Mouse (Mus musculus) ES-Bruce4 (cell line): ENCODE measurements around the gene Pknox2. TPM values are rescaled to one million over a fixed set of nuclear protein-coding genes. Genes with fewer than 3 reads are reported as not detected.

Experiments
- H3K27ac ChIP-seq: 2 replicates; pipeline ENCODE4 v1.5.1; 2012; ENCODE audit warnings: low read length, inconsistent platforms; ENCODE audit not compliant: insufficient read depth
- H3K27me3 ChIP-seq: 2 replicates; pipeline ENCODE4 v1.6.1; 2012; ENCODE audit warnings: mild to moderate bottlenecking, low read length, inconsistent platforms; ENCODE audit not compliant: control insufficient read depth, poor library complexity, insufficient read depth, severe bottlenecking
- H3K36me3 ChIP-seq: 2 replicates; pipeline ENCODE4 v1.6.1; 2012; ENCODE audit warnings: inconsistent platforms, mild to moderate bottlenecking, low read length, moderate library complexity; ENCODE audit not compliant: control insufficient read depth, poor library complexity, insufficient read depth, severe bottlenecking
- H3K4me1 ChIP-seq: one replicate; pipeline ENCODE4 v1.8.1; 2011; ENCODE audit warnings: low read length; ENCODE audit not compliant: control insufficient read depth, insufficient read depth
- H3K4me3 ChIP-seq: 2 replicates; pipeline ENCODE4 v1.5.1; 2011; ENCODE audit warnings: low read depth, mild to moderate bottlenecking, low read length
- H3K9ac ChIP-seq: 2 replicates; pipeline ENCODE4 v1.6.1; 2012; ENCODE audit warnings: low read depth, mild to moderate bottlenecking, inconsistent platforms; ENCODE audit not compliant: poor library complexity, severe bottlenecking
- H3K9me3 ChIP-seq: replicated peaks from 2 replicates; pipeline ENCODE4 v1.6.1; 2012; ENCODE audit warnings: mild to moderate bottlenecking, low read length, inconsistent platforms; ENCODE audit not compliant: control insufficient read depth, poor library complexity, insufficient read depth, severe bottlenecking
- CTCF ChIP-seq: IDR thresholded peaks from one replicate; pipeline ENCODE4 v1.8.1; 2011; ENCODE audit warnings: low read depth, low read length
- EP300 ChIP-seq: IDR thresholded peaks from 2 replicates; pipeline ENCODE4 v1.6.1; 2011; ENCODE audit warnings: low read depth, low read length; ENCODE audit not compliant: insufficient read depth
- POLR2A ChIP-seq: IDR thresholded peaks from one replicate; pipeline ENCODE4 v1.8.1; 2011; ENCODE audit warnings: low read length; ENCODE audit not compliant: insufficient read depth
- polyA plus RNA-seq: library from polyadenylated mRNA; stranded (reverse); fragments of >200 nt; gene quantifications from 2 replicates; pipeline ENCODE4 v1.2.4, GENCODE M21; 2011; ENCODE audit warnings: low read depth; ENCODE audit not compliant: missing spikeins, insufficient read depth, insufficient read length

Gene Pknox2
- polyA plus RNA-seq, 1 experiment, result 12.3 TPM

DNA sequence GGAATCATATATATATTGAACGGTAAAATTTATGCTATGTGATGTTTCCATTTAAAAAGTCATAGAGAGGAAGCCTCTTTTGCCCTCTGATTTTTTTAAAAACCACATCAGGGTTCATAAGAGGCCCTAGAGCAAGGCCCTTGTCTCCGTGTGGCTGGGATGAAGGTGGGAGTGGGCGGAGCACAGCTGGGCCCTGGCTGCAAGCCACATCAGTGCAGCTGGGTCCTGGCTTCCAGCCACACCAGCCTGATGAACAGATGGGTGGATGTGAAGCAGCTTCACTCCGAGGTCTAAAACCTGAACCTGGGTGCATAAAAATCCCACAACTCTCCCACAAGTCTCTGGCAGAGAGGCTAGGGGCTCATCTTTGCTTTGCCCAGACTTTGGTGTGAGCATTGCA, 241.8 kb downstream of the Pknox2 start:
- Histone ChIP-seq H3K9ac (no peak overlapping the region), H3K4me3 (no peak overlapping the region), H3K36me3 (no peaks in the 10 kb centered on the region), H3K27me3 (no peaks in the 10 kb centered on the region), H3K9me3 (peaks cover 10% of the 10 kb centered on the region), H3K27ac (no peak overlapping the region), H3K4me1 (no peaks in the 10 kb centered on the region)
- no peak for TF ChIP-seq POLR2A

DNA sequence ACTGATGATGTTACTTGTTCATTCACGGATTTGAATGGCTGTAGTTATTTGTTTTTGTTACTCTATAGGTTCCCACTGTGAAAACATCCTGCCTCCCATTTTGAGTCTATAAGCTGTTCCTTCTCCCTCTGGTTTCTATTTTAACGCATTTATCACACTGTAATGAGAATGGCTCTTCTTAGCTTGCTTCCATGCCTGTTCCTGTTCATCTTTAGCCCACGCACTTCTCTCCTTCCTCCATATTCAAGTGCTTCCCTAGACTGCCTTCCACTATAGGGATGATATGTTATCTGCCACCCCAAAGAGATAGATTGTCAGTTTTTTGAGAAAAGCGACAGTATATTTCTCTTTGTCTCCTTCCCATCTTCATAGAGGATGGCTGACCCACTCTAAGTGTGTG, 246.7 kb downstream of the Pknox2 start:
- no peak overlapping the region for H3K4me3 ChIP-seq
- H3K27ac ChIP-seq, result no peak overlapping the region
- H3K9ac ChIP-seq, result no peak overlapping the region
- H3K4me1 ChIP-seq, result no peaks in the 10 kb centered on the region
- H3K27me3 ChIP-seq, result no peaks in the 10 kb centered on the region
- no peak for TF ChIP-seq POLR2A
- no peak for TF ChIP-seq EP300
- no peak for TF ChIP-seq CTCF
- H3K36me3 ChIP-seq, result no peaks in the 10 kb centered on the region
- peaks cover 14% of the 10 kb centered on the region for H3K9me3 ChIP-seq

DNA sequence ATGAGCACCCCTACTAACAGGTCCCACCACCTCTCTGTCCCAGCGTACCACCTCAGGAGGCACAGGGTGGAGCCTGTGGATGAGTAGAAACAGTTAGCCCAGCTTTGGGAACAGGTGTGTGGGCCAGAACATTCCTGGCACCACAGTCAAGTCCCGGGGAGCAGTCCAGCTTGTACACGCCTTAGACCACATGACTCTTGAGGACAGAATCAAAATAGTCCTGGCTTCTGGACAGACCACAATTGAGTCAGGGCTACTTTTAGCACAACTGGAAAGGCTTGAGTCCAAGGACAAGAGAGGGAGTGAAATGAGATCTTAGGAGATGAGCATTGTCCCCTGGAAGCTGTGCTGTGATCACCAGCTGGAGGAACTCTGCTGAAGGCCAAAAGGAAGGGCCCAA, 248.6 kb downstream of the Pknox2 start:
- Histone ChIP-seq H3K4me3 (no peak overlapping the region), H3K36me3 (no peaks in the 10 kb centered on the region)

DNA sequence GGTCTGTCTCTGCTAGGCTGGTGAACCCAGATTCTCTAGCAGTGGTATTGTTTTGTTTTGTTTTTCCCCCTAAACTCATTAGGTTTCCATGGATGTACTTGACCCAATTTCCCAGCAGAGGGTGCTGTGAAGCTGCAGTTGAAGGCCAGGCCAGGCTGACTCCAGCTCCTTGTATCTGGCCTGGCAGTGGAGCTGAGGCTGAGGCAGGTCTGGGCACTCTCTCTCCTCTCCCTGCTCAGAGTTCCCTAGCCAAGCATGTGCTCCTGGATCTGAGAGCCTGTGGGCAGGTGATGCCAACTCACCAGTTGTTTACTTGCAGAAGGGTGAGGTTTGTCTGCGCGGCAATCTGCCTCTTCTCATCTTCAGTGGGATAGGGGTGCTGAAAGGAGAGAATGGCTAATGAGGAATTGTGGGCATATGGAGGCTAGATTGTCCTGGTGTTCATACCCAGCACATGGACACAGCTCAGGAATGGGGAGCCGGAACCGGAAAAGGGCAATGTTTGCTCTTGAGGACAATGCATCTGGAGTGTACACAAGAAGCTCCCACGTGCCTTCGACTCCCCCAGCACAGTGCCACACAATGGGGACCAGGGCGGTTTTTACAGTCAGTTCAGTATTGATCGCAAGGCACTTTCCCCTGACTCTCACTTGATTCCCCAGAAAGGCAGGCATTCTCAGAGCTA, 252.1 kb downstream of the Pknox2 start:
- no peaks in the 10 kb centered on the region for H3K36me3 ChIP-seq

More for the DNA sequence above, 248.6 kb downstream of the Pknox2 start:
- no peaks in the 10 kb centered on the region for H3K27me3 ChIP-seq
- no peak overlapping the region for H3K27ac ChIP-seq
- no peaks in the 10 kb centered on the region for H3K4me1 ChIP-seq
- H3K9me3 ChIP-seq, result peaks cover 14% of the 10 kb centered on the region
- TF ChIP-seq EP300, result no peak
- TF ChIP-seq CTCF, result no peak
- TF ChIP-seq POLR2A, result no peak
- H3K9ac ChIP-seq, result no peak overlapping the region

DNA sequence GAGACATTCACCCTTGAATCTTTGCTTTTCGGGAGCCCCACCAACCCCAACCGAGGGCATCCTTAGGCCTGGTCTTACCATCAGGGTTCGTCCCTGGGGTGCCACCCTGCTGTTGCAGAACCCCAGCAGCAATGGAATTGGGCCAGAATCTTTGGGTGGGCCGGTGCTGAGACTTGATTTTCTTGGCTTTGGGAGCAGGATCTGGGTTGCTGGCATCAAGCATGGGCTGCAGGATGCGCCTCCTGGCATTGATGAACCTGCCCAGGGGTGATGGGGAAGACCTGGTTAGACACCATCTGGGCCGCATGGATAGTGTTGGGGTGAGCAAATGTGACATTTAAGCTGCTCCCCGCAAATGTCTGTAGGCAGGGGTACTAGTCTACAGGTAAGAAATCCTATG, 253.0 kb downstream of the Pknox2 start:
- Histone ChIP-seq H3K36me3 (no peaks in the 10 kb centered on the region), H3K4me3 (no peak overlapping the region), H3K4me1 (no peaks in the 10 kb centered on the region), H3K9me3 (no peaks in the 10 kb centered on the region), H3K27me3 (no peaks in the 10 kb centered on the region), H3K27ac (no peak overlapping the region), H3K9ac (no peak overlapping the region)
- no peak for TF ChIP-seq POLR2A
- no peak for TF ChIP-seq EP300
- TF ChIP-seq CTCF, result no peak

More for the DNA sequence above, 252.1 kb downstream of the Pknox2 start:
- TF ChIP-seq CTCF (peak; percentile 86), POLR2A (no peak)
- Histone ChIP-seq H3K4me1 (no peaks in the 10 kb centered on the region), H3K4me3 (no peak overlapping the region), H3K27ac (no peak overlapping the region), H3K27me3 (no peaks in the 10 kb centered on the region), H3K9me3 (peaks cover under 1% of the 10 kb centered on the region; the same call in 1 of the 2 replicates), H3K9ac (no peak overlapping the region)

DNA sequence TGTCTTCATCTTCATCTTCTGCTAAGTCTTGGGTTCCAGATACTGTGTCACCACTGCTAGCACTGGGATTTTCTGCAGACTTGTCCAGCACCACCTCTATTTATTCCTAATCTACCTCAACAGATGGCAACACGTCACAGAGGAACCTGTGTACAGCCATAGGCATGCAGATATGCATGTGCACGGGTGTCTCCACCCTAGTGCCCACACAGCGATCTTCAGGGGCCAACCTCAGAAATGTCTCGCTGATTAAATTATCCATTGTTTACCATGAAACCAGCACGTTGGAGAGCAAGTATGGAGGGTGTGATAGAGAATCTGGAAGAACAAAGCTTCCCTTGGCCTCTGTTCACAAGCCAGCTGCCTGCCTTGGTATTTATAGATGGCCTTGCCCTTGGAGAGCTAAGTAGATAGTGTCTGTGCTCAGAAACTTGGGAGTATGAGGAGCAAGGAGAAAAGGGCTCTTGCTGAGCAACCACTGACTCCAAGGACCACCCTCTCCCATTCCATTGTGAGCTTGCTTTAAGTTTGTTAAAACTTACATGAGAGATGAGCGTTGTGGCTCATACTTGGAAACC, 253.7 kb downstream of the Pknox2 start:
- no peak overlapping the region for H3K27ac ChIP-seq
- H3K9me3 ChIP-seq, result no peaks in the 10 kb centered on the region
- TF ChIP-seq CTCF (no peak), EP300 (no peak), POLR2A (no peak)
- H3K9ac ChIP-seq, result no peak overlapping the region
- H3K36me3 ChIP-seq, result no peaks in the 10 kb centered on the region
- H3K4me3 ChIP-seq, result no peak overlapping the region
- H3K4me1 ChIP-seq, result no peaks in the 10 kb centered on the region
- H3K27me3 ChIP-seq, result no peaks in the 10 kb centered on the region
